Comparison of ENCODE assay signal across 16 mouse cellular contexts in the genomic region with DNA sequence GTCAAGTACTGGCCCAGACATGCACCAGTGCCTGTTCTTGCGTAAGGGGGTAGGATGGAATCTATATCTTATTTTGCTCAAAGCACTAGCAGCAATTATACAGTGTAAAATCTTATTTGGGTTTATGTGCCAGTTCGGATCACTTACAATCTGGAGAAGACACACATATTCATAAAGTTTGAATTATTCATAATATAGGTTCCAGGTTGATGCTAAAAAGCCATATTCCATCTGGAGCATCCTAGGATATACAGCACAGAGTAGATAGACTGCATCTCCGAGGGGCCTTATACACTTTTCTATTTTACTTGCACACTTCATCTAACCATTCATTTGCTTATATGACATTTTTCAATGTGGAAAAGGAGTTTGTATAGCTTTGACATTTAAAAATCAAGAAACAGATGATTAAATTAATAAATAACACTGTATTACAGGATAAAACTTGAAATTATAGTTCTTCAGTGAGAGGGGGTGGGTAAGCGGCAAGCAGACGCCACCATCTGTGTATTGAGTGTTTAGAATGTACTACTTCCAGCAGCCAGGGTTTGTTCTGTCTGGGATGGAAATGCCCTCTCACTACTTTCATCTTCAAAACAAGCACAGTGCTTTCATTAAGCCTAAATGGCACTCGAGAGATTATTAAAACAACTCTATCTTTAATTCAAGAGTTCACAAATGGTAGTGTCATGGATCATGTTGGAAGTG. TPM values are rescaled to one million over a fixed set of nuclear protein-coding genes. Genes with fewer than 3 reads are reported as not detected.
"Had no signal": no experiment of that assay in that cellular context is flagged by ENCODE, and none has a peak within 500 bp of the region (broad histone marks: within the 10 kb centered on the region; RNA-seq: fewer than 3 reads in every experiment).

No protein-coding gene starts in this region.

- DNase-seq: kidney, adult 11 months; kidney, adult 9 months; kidney, postnatal 36 days; liver, embryonic 13.5 days; liver, postnatal 0 days; right cerebral cortex, postnatal 14 days; thymus, postnatal 36 days had no signal

- H3K4me3 ChIP-seq: limb, embryonic 15.5 days; liver, embryonic 13.5 days; lung, embryonic 15.5 days; midbrain, embryonic 12.5 days; neural tube, embryonic 13.5 days; stomach, embryonic 15.5 days had no signal

- H3K27me3 ChIP-seq: limb, embryonic 15.5 days; liver, embryonic 13.5 days; lung, embryonic 15.5 days; midbrain, embryonic 12.5 days; neural tube, embryonic 13.5 days; stomach, embryonic 15.5 days had no signal

- H3K4me1 ChIP-seq: limb, embryonic 15.5 days; liver, embryonic 13.5 days; lung, embryonic 15.5 days; midbrain, embryonic 12.5 days; neural tube, embryonic 13.5 days; stomach, embryonic 15.5 days had no signal

- H3K27ac ChIP-seq: kidney, postnatal 0 days; limb, embryonic 15.5 days; liver, embryonic 13.5 days; lung, embryonic 15.5 days; midbrain, embryonic 12.5 days; neural tube, embryonic 13.5 days; stomach, embryonic 15.5 days had no signal

- H3K36me3 ChIP-seq: limb, embryonic 15.5 days; liver, embryonic 13.5 days; lung, embryonic 15.5 days; midbrain, embryonic 12.5 days; neural tube, embryonic 13.5 days; stomach, embryonic 15.5 days had no signal

- H3K9me3 ChIP-seq: limb, embryonic 15.5 days; liver, embryonic 13.5 days; lung, embryonic 15.5 days; midbrain, embryonic 12.5 days; neural tube, embryonic 13.5 days; stomach, embryonic 15.5 days had no signal

- H3K4me2 ChIP-seq: limb, embryonic 15.5 days; liver, embryonic 13.5 days; lung, embryonic 15.5 days; midbrain, embryonic 12.5 days; neural tube, embryonic 13.5 days; stomach, embryonic 15.5 days had no signal

- H3K9ac ChIP-seq: limb, embryonic 15.5 days; liver, embryonic 13.5 days; liver, postnatal 0 days; lung, embryonic 15.5 days; midbrain, embryonic 12.5 days; neural tube, embryonic 13.5 days; stomach, embryonic 15.5 days had no signal

- ATAC-seq: liver, postnatal 0 days; midbrain, embryonic 16.5 days had no signal

RNA-seq across cellular contexts. Expression of a gene that starts 25.4 kb away (rescaled TPM):
- total RNA-seq: megakaryocyte-erythroid progenitor cell, adult 5-6 weeks had no signal
- polyA plus RNA-seq: liver, postnatal 0 days; spleen, adult 2 months had no signal
